Mouse (Mus musculus) cerebellum, adult 2 months (tissue): Measurements from ENCODE around the gene Cpsf4l.

Experiments used
- CTCF ChIP-seq: fragments of 200-500 bp; IDR thresholded peaks from 2 replicates; pipeline ENCODE4 v1.5.1; 2011; ENCODE audit warnings: low read depth, mild to moderate bottlenecking, control low read depth, low read length, moderate library complexity, borderline replicate concordance; ENCODE audit not compliant: insufficient read depth
- POLR2A ChIP-seq: fragments of 200-500 bp; IDR thresholded peaks from 2 replicates; pipeline ENCODE4 v1.6.1; 2011; ENCODE audit warnings: low read length, control low read depth, borderline replicate concordance; ENCODE audit not compliant: insufficient read depth

- TF ChIP-seq CTCF (no peak), POLR2A (no peak)
These were observed 45.0 kb upstream of the Cpsf4l start for GRCm38 (mm10) chr11:113754845-113755244.
